Mouse (Mus musculus) cerebellum, adult 2 months (tissue): ENCODE measurements around the gene Hes5. TPM values are rescaled to one million over a fixed set of nuclear protein-coding genes. Genes with fewer than 3 reads are reported as not detected.
A peak's percentile ranks its signal among the peaks of the same experiment; 100 is the strongest.

Experiments used
- DNase-seq, 2 experiments: peaks; one replicate each; pipeline ENCODE4 v3.0.0; 2021
- H3K27ac ChIP-seq: fragments of 200-500 bp; 2 replicates; pipeline ENCODE4 v1.5.1; 2012; ENCODE audit warnings: low read length, control low read depth, inconsistent platforms; ENCODE audit not compliant: insufficient read depth
- H3K27me3 ChIP-seq: fragments of 200-500 bp; 2 replicates; pipeline ENCODE4 v1.6.1; 2012; ENCODE audit warnings: inconsistent platforms, mild to moderate bottlenecking, low read length, moderate library complexity; ENCODE audit not compliant: control insufficient read depth, insufficient read depth
- H3K4me1 ChIP-seq: fragments of 200-500 bp; 2 replicates; pipeline ENCODE4 v1.6.1; 2011; ENCODE audit warnings: low read length; ENCODE audit not compliant: control insufficient read depth, insufficient read depth
- H3K4me3 ChIP-seq: fragments of 200-500 bp; replicated peaks from 2 replicates; pipeline ENCODE3; 2011; ENCODE audit warnings: mild to moderate bottlenecking, low read depth, low read length, control low read depth; ENCODE audit not compliant: insufficient read depth
- CTCF ChIP-seq: fragments of 200-500 bp; IDR thresholded peaks from 2 replicates; pipeline ENCODE4 v1.5.1; 2011; ENCODE audit warnings: low read depth, mild to moderate bottlenecking, control low read depth, low read length, moderate library complexity, borderline replicate concordance; ENCODE audit not compliant: insufficient read depth
- POLR2A ChIP-seq: fragments of 200-500 bp; IDR thresholded peaks from 2 replicates; pipeline ENCODE4 v1.6.1; 2011; ENCODE audit warnings: low read length, control low read depth, borderline replicate concordance; ENCODE audit not compliant: insufficient read depth
- WGBS: fragments of 180-500 bp; shearing (Covaris S2); methylation state at CpG from one replicate; pipeline ENCODE4 v1.1.7; 2018; 5-methylcytosine and 5-hydroxymethylcytosine counted together
- polyA plus RNA-seq: library from polyadenylated mRNA; depleted of rRNA; stranded (reverse); fragments of >200 nt; gene quantifications from 2 replicates; pipeline ENCODE4 v1.2.3, GENCODE M21; 2012

Hes5 gene
- polyA plus RNA-seq, 1 experiment, result 4.6 TPM

- peaks cover 8% of the 10 kb centered on the region for H3K4me1 ChIP-seq
- no peak for DNase-seq
- 87% methylated on average over 5 of the region's 5 CpGs for WGBS
- no peak overlapping the region for H3K27ac ChIP-seq
- no peak overlapping the region for H3K4me3 ChIP-seq
- TF ChIP-seq CTCF (no peak), POLR2A (no peak)
- H3K27me3 ChIP-seq, result no peaks in the 10 kb centered on the region
Measured at GRCm38 (mm10) chr4:154922931-154923330, 37.8 kb upstream of the Hes5 start.

DNA sequence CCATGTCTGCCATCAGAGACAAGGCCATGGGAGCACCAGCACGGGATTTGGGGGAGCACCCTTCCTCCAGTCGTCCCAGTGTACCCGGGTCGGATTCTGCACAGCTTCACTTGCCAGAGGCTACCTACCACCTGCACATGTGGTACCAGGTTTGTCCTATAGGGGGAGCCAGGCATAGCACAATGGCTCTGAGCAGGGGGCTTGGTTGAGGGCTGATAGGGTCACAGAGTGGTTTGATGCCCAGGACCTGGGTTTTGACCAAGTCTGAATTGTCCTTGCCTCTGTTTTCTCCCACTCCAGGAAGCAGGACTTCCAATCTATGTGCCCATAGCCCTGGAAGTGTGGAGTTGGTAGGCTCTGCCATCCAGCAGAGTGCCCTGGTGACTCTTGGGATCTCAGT, 35.3 kb upstream of the Hes5 start:
- WGBS, result 57% methylated on average over 4 of the region's 4 CpGs
- Histone ChIP-seq H3K4me3 (no peak overlapping the region), H3K4me1 (peaks cover 8% of the 10 kb centered on the region), H3K27me3 (no peaks in the 10 kb centered on the region), H3K27ac (no peak overlapping the region)
- TF ChIP-seq CTCF (peak; percentile 35; the same call in 1 of the 2 replicates), POLR2A (no peak)
- no peak for DNase-seq

- DNase-seq, result no peak
- H3K4me1 ChIP-seq, result peaks cover 5% of the 10 kb centered on the region
- H3K27ac ChIP-seq, result no peak overlapping the region
- H3K27me3 ChIP-seq, result no peaks in the 10 kb centered on the region
- WGBS, result 68% methylated on average over 9 of the region's 9 CpGs
- TF ChIP-seq CTCF (no peak), POLR2A (no peak)
- H3K4me3 ChIP-seq, result no peak overlapping the region
Measured at GRCm38 (mm10) chr4:154926969-154927898, 33.5 kb upstream of the Hes5 start.

DNA sequence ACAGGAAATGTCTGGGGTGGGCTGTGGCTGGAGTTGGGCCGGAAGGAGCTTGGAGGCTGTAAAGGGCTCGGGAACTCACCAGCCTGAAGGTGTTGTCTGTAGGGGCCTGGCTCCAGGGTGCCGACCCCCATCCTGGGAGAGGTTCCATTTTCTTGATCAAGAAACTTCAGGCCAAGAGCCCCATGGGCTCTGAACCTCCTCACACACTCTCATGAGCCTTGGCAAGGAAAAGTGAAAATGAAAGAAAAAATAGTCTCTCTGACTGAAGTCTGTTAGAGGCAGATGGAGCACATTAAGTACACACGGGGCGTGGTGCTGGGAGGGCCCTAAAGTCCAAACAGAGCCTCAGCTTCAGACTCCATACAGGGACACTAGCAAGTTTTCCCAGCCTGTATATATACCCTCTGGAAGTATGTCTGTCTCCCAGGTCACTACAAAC, 32.8 kb upstream of the Hes5 start:
- TF ChIP-seq POLR2A, result no peak
- TF ChIP-seq CTCF, result no peak
- no peak overlapping the region for H3K27ac ChIP-seq
- 74% methylated on average over 5 of the region's 5 CpGs for WGBS

GRCm38 (mm10) chr4:154928395-154929087, 32.2 kb upstream of the Hes5 start, which contains the start of gene Tnfrsf14:
Gene Tnfrsf14, minus strand, starts transcription at chr4:154928563.
- no peaks in the 10 kb centered on the region for H3K4me1 ChIP-seq
- no peaks in the 10 kb centered on the region for H3K27me3 ChIP-seq
- H3K4me3 ChIP-seq, result no peak within 1 kb of the TSS
- TF ChIP-seq POLR2A, result no peak
- TF ChIP-seq CTCF, result no peak
- no peak within 1 kb of the TSS for H3K27ac ChIP-seq
- DNase-seq, result no peak
- 73% methylated on average over 12 of the region's 12 CpGs for WGBS

More for the DNA sequence above, 32.8 kb upstream of the Hes5 start:
- Histone ChIP-seq H3K4me3 (no peak overlapping the region), H3K27me3 (no peaks in the 10 kb centered on the region), H3K4me1 (no peaks in the 10 kb centered on the region)
- no peak for DNase-seq

DNA sequence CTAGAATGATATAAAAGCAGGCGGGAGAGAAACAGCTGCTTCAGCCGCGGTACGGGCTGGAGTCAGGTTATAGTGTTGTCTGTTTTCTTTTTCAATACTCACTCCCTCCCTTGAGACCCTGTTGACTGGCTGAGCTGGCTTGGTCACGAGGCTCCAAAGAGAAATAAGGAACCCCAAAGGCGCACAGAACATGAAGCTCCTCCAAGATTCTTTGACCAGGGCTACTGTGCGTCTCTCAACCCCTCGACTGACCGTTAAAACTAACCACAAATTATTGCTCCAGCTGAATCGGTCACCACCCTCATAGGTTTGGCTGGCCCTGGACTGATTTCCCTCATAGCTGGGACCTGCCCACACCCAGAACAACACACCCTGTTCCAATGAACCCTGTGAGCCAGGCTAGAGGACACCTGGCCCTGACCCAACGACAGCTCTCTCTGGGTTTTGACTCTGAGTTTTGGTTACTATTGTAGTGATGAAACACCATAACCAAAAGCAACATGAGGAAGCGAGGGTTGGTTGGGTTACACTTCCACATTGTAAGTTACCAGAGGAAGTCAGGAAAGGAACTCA, 31.5 kb upstream of the Hes5 start:
- no peak overlapping the region for H3K27ac ChIP-seq

GRCm38 (mm10) chr4:154933306-154933907, 27.3 kb upstream of the Hes5 start:
- DNase-seq, result no peak
- no peaks in the 10 kb centered on the region for H3K4me1 ChIP-seq
- 55% methylated on average over 13 of the region's 13 CpGs for WGBS
- H3K27me3 ChIP-seq, result no peaks in the 10 kb centered on the region
- H3K27ac ChIP-seq, result no peak overlapping the region
- TF ChIP-seq POLR2A (no peak), CTCF (no peak)
- no peak overlapping the region for H3K4me3 ChIP-seq

More for the DNA sequence above, 31.5 kb upstream of the Hes5 start:
- no peak for TF ChIP-seq CTCF
- no peak for TF ChIP-seq POLR2A
- no peaks in the 10 kb centered on the region for H3K27me3 ChIP-seq
- no peaks in the 10 kb centered on the region for H3K4me1 ChIP-seq
- 79% methylated on average over 12 of the region's 12 CpGs for WGBS
- no peak for DNase-seq
- no peak overlapping the region for H3K4me3 ChIP-seq
